Mouse (Mus musculus) MEL (cell line): ENCODE data around the gene Isoc2b. TPM values are rescaled to one million over a fixed set of nuclear protein-coding genes. Genes with fewer than 3 reads are reported as not detected.

ENCODE experiments used
- DNase-seq: peaks from one replicate; pipeline ENCODE4 v3.0.0; 2011; ENCODE audit warnings: low read depth, low spot score
- H3K27ac ChIP-seq: 2 replicates; pipeline ENCODE4 v1.5.1; 2012; ENCODE audit warnings: low read depth, mild to moderate bottlenecking, control low read depth, low read length, moderate library complexity; ENCODE audit not compliant: control insufficient read depth
- H3K27me3 ChIP-seq, 2 experiments: fragments of 150-350 bp in 1 of 2; sonication (generic) in 1 of 2; 2 replicates each; pipeline ENCODE4 v1.6.1; 2012; ENCODE audit warnings: low read length in 2 of 2, mild to moderate bottlenecking in 2 of 2, improper control_type of control experiment in 1 of 2, moderate library complexity in 1 of 2; ENCODE audit not compliant: insufficient read depth in 2 of 2, control insufficient read depth in 1 of 2
- H3K36me3 ChIP-seq, 2 experiments: 2 replicates each; pipeline ENCODE4 v1.6.1; 2012 to 2014; ENCODE audit warnings: low read length in 2 of 2, improper control_type of control experiment in 1 of 2, inconsistent platforms in 1 of 2, mild to moderate bottlenecking in 1 of 2; ENCODE audit not compliant: insufficient read depth in 2 of 2, control insufficient read depth in 1 of 2
- H3K4me1 ChIP-seq, 2 experiments: fragments of 150-350 bp in 1 of 2; sonication (generic) in 1 of 2; 2 replicates each; pipeline ENCODE4 v1.6.1; 2012; ENCODE audit warnings: low read length in 2 of 2, improper control_type of control experiment in 1 of 2, mild to moderate bottlenecking in 1 of 2; ENCODE audit not compliant: insufficient read depth in 2 of 2, control insufficient read depth in 1 of 2
- H3K4me3 ChIP-seq, 2 experiments: fragments of 150-350 bp in 1 of 2; sonication (generic) in 1 of 2; 2 replicates each; pipeline ENCODE4 v1.5.1; 2012; ENCODE audit warnings: low read depth in 2 of 2, low read length in 2 of 2, mild to moderate bottlenecking in 2 of 2, moderate library complexity in 2 of 2, control low read depth in 1 of 2, improper control_type of control experiment in 1 of 2; ENCODE audit not compliant: control insufficient read depth in 1 of 2, insufficient read depth in 1 of 2
- H3K79me2 ChIP-seq: 2 replicates; pipeline ENCODE4 v1.6.1; 2012; ENCODE audit warnings: mild to moderate bottlenecking, low read length, moderate library complexity; ENCODE audit not compliant: control insufficient read depth, poor library complexity, insufficient read depth
- H3K9ac ChIP-seq: 2 replicates; pipeline ENCODE4 v1.6.1; 2012; ENCODE audit warnings: low read depth, mild to moderate bottlenecking, control low read depth, low read length, moderate library complexity; ENCODE audit not compliant: control insufficient read depth, poor library complexity, severe bottlenecking
- H3K9me3 ChIP-seq: fragments of 150-350 bp; sonication (generic); replicated peaks from 2 replicates; pipeline ENCODE4 v1.6.1; 2012; ENCODE audit warnings: mild to moderate bottlenecking, low read length, improper control_type of control experiment, moderate library complexity; ENCODE audit not compliant: insufficient read depth
- ELF1 ChIP-seq: IDR thresholded peaks from 2 replicates; pipeline ENCODE4 v1.6.1; 2014; ENCODE audit warnings: low read depth, mild to moderate bottlenecking, inconsistent platforms, low read length, improper control_type of control experiment, moderate library complexity
- GABPA ChIP-seq: IDR thresholded peaks from 2 replicates; pipeline ENCODE4 v1.6.1; 2012; ENCODE audit warnings: low read depth, mild to moderate bottlenecking, inconsistent platforms, low read length, improper control_type of control experiment, moderate library complexity
- MAFK ChIP-seq: IDR thresholded peaks from 2 replicates; pipeline ENCODE4 v1.6.1; 2011; ENCODE audit warnings: low read depth, mild to moderate bottlenecking, low read length, improper control_type of control experiment, borderline replicate concordance
- MAX ChIP-seq: IDR thresholded peaks from 2 replicates; pipeline ENCODE4 v1.6.1; 2011; ENCODE audit warnings: low read length, improper control_type of control experiment
- MEF2A ChIP-seq: IDR thresholded peaks from 2 replicates; pipeline ENCODE4 v1.6.1; 2014; ENCODE audit warnings: low read depth, mild to moderate bottlenecking, inconsistent platforms, low read length, improper control_type of control experiment; ENCODE audit not compliant: poor library complexity, insufficient replicate concordance, severe bottlenecking; ENCODE audit errors: extremely low read depth
- MYB ChIP-seq: IDR thresholded peaks from 2 replicates; pipeline ENCODE4 v1.6.1; 2011; ENCODE audit warnings: mild to moderate bottlenecking, low read depth, low read length, improper control_type of control experiment
- MYC ChIP-seq: IDR thresholded peaks from 2 replicates; pipeline ENCODE4 v1.6.1; 2011; ENCODE audit warnings: low read depth, mild to moderate bottlenecking, low read length, improper control_type of control experiment, moderate library complexity
- NRF1 ChIP-seq: IDR thresholded peaks from 2 replicates; pipeline ENCODE4 v1.6.1; 2014; ENCODE audit warnings: low read depth, mild to moderate bottlenecking, inconsistent platforms, low read length, improper control_type of control experiment, moderate library complexity; ENCODE audit not compliant: poor library complexity, insufficient read depth, severe bottlenecking
- POLR2AphosphoS2 ChIP-seq: IDR thresholded peaks from 2 replicates; pipeline ENCODE4 v1.6.1; 2011; ENCODE audit warnings: low read length, improper control_type of control experiment
- SIN3A ChIP-seq: IDR thresholded peaks from 2 replicates; pipeline ENCODE4 v1.6.1; 2012; ENCODE audit warnings: low read length, improper control_type of control experiment, inconsistent platforms
- TBP ChIP-seq: IDR thresholded peaks from 2 replicates; pipeline ENCODE4 v1.8.0; 2011; ENCODE audit warnings: low read depth, low read length, improper control_type of control experiment
- TCF12 ChIP-seq: IDR thresholded peaks from 2 replicates; pipeline ENCODE4 v1.6.1; 2014; ENCODE audit warnings: low read depth, mild to moderate bottlenecking, inconsistent platforms, low read length, improper control_type of control experiment, moderate library complexity
- USF2 ChIP-seq, 2 experiments: IDR thresholded peaks; 2 replicates each; pipeline ENCODE4 v1.6.1; 2011 to 2012; ENCODE audit warnings: improper control_type of control experiment in 2 of 2, low read length in 2 of 2, borderline replicate concordance in 1 of 2, inconsistent platforms in 1 of 2, low read depth in 1 of 2, mild to moderate bottlenecking in 1 of 2; ENCODE audit not compliant: insufficient read depth in 1 of 2
- ZC3H11A ChIP-seq: IDR thresholded peaks from 2 replicates; pipeline ENCODE4 v1.6.1; 2012; ENCODE audit warnings: low read depth, mild to moderate bottlenecking, inconsistent platforms, low read length, improper control_type of control experiment
- ZKSCAN1 ChIP-seq: IDR thresholded peaks from 2 replicates; pipeline ENCODE4 v1.6.1; 2012; ENCODE audit warnings: low read depth, mild to moderate bottlenecking, inconsistent platforms, low read length, improper control_type of control experiment, moderate library complexity
- polyA plus RNA-seq, 2 experiments: library from polyadenylated mRNA; stranded (reverse) in 1 of 2; unstranded in 1 of 2; fragments of >175 nt in 1 of 2; fragments of >200 nt in 1 of 2; gene quantifications; 2 replicates each; pipeline versions ENCODE4 v1.2.1 to v1.2.4; 2012; ENCODE audit warnings: low replicate concordance in 2 of 2, low read depth in 1 of 2; ENCODE audit not compliant: insufficient read length in 2 of 2, insufficient read depth in 1 of 2, missing spikeins in 1 of 2
- total RNA-seq: library from RNA; depleted of rRNA; stranded (reverse); fragments of 300-350 nt; gene quantifications from 2 replicates; pipeline ENCODE4 v1.2.3, GENCODE M21; 2012

Isoc2b gene
- total and polyA plus RNA-seq, 3 experiments = 2.8 to 3.0 TPM; not detected in 1

GRCm38 (mm10) chr7:4857321-4857720 lies 12.7 kb downstream of the Isoc2b start:
- Histone ChIP-seq H3K27me3 (no peaks in the 10 kb centered on the region; a peak in 1 of 4 replicates), H3K9ac (no peak overlapping the region), H3K4me3 (no peak overlapping the region), H3K4me1 (0 out of 4 replicates have a peak, but pooled peaks cover 0 to 2% of the 10 kb centered on the region in 2 experiments), H3K79me2 (no peaks in the 10 kb centered on the region), H3K36me3 (no peaks in the 10 kb centered on the region), H3K9me3 (no peaks in the 10 kb centered on the region), H3K27ac (no peak overlapping the region)
- DNase-seq = no peak
- TF ChIP-seq GABPA = no peak
- no peak for TF ChIP-seq MYB
- TF ChIP-seq MYC = no peak

DNA sequence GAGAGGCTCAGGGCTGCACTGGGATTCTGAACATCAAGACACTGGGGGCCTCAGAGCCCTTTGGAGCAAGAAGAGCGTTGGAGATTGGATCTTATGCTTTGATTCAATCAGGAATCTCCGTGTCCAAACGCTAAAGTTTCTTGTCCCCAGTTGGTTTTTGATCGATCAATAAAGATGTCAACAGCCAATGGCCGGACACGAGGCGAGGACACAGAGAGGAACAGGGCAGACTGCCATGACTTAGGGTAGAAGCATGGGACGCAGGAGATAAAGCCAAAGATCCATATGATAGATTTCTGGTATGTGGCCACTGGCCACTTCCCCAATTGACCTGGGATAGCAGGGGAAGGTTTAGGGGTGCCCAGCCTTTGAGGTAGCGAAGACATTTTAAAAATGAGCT lies 13.6 kb downstream of the Isoc2b start:
- no peaks in the 10 kb centered on the region for H3K79me2 ChIP-seq
- no peak overlapping the region for H3K4me3 ChIP-seq
- no peak overlapping the region for H3K9ac ChIP-seq
- no peak for DNase-seq
- no peaks in the 10 kb centered on the region for H3K36me3 ChIP-seq
- no peaks in the 10 kb centered on the region; a peak in 1 of 4 replicates for H3K27me3 ChIP-seq
- no peaks in the 10 kb centered on the region for H3K9me3 ChIP-seq
- 0 out of 4 replicates have a peak, but pooled peaks cover 0 to 2% of the 10 kb centered on the region in 2 experiments for H3K4me1 ChIP-seq
- TF ChIP-seq MAFK = no peak
- no peak for TF ChIP-seq MAX
- TF ChIP-seq SIN3A = no peak
- no peak for TF ChIP-seq TCF12
- no peak for TF ChIP-seq TBP
- TF ChIP-seq POLR2AphosphoS2 = no peak
- no peak for TF ChIP-seq NRF1
- TF ChIP-seq USF2 (IDR thresholded peaks at IDR 0.05; ENCODE audit: borderline replicate concordance in 1 of 2, insufficient read depth in 1 of 2, low read depth in 1 of 2, low read length in 2 of 2) = no peak
- TF ChIP-seq ELF1 = no peak
- no peak overlapping the region for H3K27ac ChIP-seq

GRCm38 (mm10) chr7:4853613-4854012 lies 16.4 kb downstream of the Isoc2b start:
- Histone ChIP-seq H3K79me2 (no peaks in the 10 kb centered on the region), H3K9ac (no peak overlapping the region), H3K9me3 (no peaks in the 10 kb centered on the region), H3K4me3 (no peak overlapping the region), H3K27ac (no peak overlapping the region), H3K27me3 (no peaks in the 10 kb centered on the region; a peak in 1 of 4 replicates), H3K36me3 (no peaks in the 10 kb centered on the region), H3K4me1 (0 out of 4 replicates have a peak, but pooled peaks cover 0 to 2% of the 10 kb centered on the region in 2 experiments)
- TF ChIP-seq ZC3H11A = no peak
- no peak for TF ChIP-seq ZKSCAN1
- TF ChIP-seq SIN3A = no peak
- TF ChIP-seq MEF2A = no peak
- TF ChIP-seq TBP = no peak
- no peak for DNase-seq
